Mouse (Mus musculus): ENCODE measurements around the gene Arl15. TPM values are rescaled to one million over a fixed set of nuclear protein-coding genes. Genes with fewer than 3 reads are reported as not detected.

Arl15 gene
- polyA plus RNA-seq, 1 experiment from 2014 or later: 5.3 TPM

DNA sequence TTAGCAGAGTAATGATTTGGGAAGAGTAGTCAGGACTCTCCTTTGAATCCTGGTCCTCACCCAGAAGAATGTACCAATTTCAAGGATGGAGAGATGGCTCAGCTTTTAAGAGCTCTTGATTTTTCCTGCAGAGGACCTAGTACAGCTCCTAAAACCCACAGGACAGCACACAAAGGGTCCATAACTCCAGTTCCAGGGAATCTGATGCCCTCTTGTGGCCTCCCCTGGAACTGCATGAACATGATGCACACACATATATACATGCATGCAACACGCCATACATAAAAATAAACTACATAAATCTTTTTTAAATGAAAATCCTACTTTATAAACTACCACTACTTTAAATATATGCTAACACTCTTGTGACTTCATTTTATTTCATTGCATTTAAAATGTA, 70.6 kb downstream of the Arl15 start:
- Histone ChIP-seq H3K9me3 (replicated peaks) (no peaks in the 10 kb centered on the region), H3K4me3 (no peak overlapping the region), H3K27ac (no peak overlapping the region), H3K4me1 (peaks cover 62% of the 10 kb centered on the region), H3K4me2 (no peak overlapping the region), H3K36me3 (no peaks in the 10 kb centered on the region), H3K27me3 (replicated peaks) (no peaks in the 10 kb centered on the region), H3K9ac (no peak overlapping the region)
- peak; percentile 53; the same call in 1 of the 2 replicates for ATAC-seq
- 39% methylated on average over 1 of the region's 1 CpGs for WGBS (ENCODE audit: insufficient replicate concordance)

DNA sequence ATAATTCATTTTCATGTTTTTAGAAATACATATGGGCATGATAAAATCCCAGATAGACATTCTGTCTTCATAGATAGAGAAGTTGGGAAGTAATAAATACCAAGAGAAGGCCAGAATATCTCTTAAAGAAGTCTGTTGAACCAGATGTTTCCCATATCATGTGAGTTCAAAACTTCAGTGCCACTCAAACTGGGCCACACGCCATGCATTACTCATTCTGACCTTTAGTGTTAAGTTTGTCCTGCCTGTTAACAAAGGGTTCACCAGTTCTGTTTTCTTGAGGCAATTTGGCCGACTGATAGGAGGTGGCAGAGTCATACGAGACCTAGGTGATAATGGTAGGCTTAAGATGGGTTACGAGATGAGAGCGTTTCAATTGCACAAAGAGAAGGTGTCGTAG, 71.1 kb downstream of the Arl15 start:
- H3K9ac ChIP-seq: no peak overlapping the region
- no peaks in the 10 kb centered on the region for H3K36me3 ChIP-seq
- H3K4me2 ChIP-seq: no peak overlapping the region; the same call in 1 of the 2 replicates
- H3K9me3 ChIP-seq (replicated peaks): no peaks in the 10 kb centered on the region
- H3K4me1 ChIP-seq: peaks cover 62% of the 10 kb centered on the region
- no peak for ATAC-seq
- no peaks in the 10 kb centered on the region for H3K27me3 ChIP-seq (replicated peaks)
- WGBS (ENCODE audit: insufficient replicate concordance): 40% methylated on average over 6 of the region's 6 CpGs
- H3K4me3 ChIP-seq: no peak overlapping the region
- peak overlapping the region; percentile 72 for H3K27ac ChIP-seq

DNA sequence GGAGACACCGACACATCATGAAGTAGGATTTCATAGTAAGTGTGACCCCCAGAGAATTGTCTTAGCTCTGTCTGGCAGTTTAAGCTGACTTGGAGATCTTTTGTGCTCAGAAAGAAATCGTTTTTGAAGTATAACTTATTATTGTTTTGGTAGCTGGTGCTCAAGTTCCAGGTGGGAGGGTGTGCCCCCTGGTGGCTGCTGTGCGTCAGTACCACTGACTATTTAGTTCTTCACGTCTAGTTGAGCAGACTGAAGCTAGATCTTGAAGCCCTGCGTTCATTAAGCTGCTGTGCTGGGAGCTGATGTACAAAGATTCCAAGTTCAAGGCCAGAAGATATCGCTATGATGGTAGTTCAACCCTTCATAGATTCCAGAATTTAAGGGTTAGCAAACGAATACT, 71.5 kb downstream of the Arl15 start:
- Histone ChIP-seq H3K27ac (peak overlapping the region; percentile 72), H3K9me3 (replicated peaks) (no peaks in the 10 kb centered on the region), H3K27me3 (replicated peaks) (no peaks in the 10 kb centered on the region), H3K4me3 (no peak overlapping the region), H3K36me3 (no peaks in the 10 kb centered on the region), H3K4me2 (no peak overlapping the region; the same call in 1 of the 2 replicates), H3K4me1 (peaks cover 62% of the 10 kb centered on the region), H3K9ac (no peak overlapping the region)
- no peak for ATAC-seq
- 28% methylated on average over 7 of the region's 7 CpGs for whole genome bisulfite sequencing (ENCODE audit: insufficient replicate concordance)

DNA sequence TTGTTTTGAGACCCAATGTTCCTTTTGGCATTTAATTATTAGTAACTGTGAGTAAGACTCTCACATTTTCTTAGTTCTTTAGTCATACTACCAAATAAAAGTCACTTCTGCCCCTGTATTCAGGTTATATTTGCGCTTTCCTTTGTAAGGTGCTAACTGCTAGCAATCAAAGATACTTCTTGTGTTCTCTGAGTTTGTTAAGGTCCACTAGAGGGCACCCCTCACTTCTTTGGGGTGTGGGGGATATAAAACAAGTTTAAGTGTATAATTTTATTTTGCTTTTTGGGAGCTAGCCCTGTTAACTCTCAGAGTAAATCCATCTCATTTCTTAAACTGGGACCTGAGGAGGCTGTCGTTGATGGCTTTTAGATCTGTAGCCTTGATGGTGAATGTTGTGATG, 73.4 kb downstream of the Arl15 start:
- no peaks in the 10 kb centered on the region for H3K9me3 ChIP-seq (replicated peaks)
- peaks cover 59% of the 10 kb centered on the region for H3K4me1 ChIP-seq
- no peaks in the 10 kb centered on the region for H3K36me3 ChIP-seq
- ATAC-seq: no peak
- no peaks in the 10 kb centered on the region for H3K27me3 ChIP-seq (replicated peaks)
- WGBS (ENCODE audit: insufficient replicate concordance): 71% methylated on average over 2 of the region's 2 CpGs
- no peak overlapping the region for H3K4me3 ChIP-seq
- no peak overlapping the region for H3K4me2 ChIP-seq
- no peak overlapping the region for H3K27ac ChIP-seq
- H3K9ac ChIP-seq: no peak overlapping the region

DNA sequence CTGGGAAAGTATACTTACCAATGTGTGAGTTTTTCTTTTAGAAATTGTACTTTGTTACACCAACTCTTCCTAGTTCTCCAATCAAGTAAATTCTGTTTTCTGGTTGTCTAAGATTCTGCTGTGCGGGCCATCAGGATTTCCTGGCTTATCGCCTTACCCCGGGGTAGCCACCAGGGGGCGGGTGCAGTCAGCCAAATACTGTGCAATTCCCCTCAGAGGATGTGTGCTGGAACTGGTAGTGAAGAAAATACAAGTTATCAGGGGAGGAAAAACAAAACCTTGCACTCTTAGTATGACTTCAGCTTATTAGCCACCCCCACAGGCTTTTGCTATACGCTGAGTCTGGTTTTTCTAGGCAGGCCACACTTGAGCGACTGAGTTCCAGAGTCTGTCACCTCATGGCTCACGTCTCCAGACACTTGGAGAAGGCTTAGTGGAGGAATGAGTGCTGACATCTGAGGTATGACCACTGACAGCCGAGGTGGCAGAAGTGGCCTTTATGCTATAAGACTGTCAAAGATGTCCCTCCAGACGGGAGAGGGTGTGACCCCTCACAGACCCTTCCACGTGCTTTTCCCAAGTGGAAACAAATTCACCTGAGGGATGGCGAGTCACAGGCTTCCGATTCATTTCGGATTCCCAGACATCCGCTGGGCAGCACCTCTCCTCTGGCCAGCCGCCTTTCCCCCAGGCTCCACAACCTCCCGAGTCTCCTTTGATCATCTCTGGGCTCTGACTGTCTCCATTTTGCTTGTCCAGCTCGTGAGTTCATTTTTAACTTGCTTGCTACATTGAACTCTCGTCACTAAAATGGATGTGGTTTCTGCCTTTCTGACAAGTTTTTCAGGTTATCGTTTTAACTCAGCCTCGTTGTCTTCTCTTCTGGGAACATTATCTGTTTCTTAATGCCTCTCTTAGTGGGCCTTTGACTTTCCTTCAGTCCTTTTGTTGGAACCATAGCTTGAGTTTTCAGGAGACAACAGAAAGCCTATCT, 75.2 kb downstream of the Arl15 start:
- H3K4me1 ChIP-seq: peaks cover 42% of the 10 kb centered on the region
- peak overlapping the region; percentile 60 for H3K4me2 ChIP-seq
- 47% methylated on average over 20 of the region's 20 CpGs for WGBS (ENCODE audit: insufficient replicate concordance)
- H3K9ac ChIP-seq: 0 out of 2 replicates have a peak overlapping the region, but pooled peaks have one; percentile 20
- no peaks in the 10 kb centered on the region for H3K27me3 ChIP-seq (replicated peaks)
- no peaks in the 10 kb centered on the region for H3K9me3 ChIP-seq (replicated peaks)
- no peak overlapping the region for H3K4me3 ChIP-seq
- H3K36me3 ChIP-seq: no peaks in the 10 kb centered on the region
- H3K27ac ChIP-seq: peak overlapping the region; percentile 63
- peak; percentile 57 for ATAC-seq

DNA sequence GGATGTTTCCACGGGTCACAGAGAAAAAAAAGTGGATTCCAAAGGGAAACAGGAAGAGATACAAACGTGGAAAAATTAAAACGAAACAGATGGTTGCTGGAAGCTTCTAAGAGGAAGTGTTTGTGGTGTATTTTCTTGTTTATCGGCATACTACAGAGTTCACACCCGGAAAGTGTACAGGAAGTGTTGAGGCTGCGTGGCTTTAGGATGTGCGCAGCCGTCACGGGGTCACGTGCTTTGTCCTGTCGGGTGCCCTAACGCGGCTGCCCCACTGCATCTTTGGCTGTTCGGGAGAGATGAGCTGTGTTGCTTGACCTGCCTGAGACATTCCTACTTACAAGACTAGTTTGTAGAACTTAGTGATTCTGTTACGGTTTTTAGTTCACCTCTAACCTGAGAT, 76.1 kb downstream of the Arl15 start:
- Histone ChIP-seq H3K27me3 (replicated peaks) (no peaks in the 10 kb centered on the region), H3K4me1 (peaks cover 37% of the 10 kb centered on the region), H3K9me3 (replicated peaks) (no peaks in the 10 kb centered on the region), H3K36me3 (no peaks in the 10 kb centered on the region), H3K4me2 (peak overlapping the region; percentile 60), H3K4me3 (peak overlapping the region; percentile 29), H3K27ac (peak overlapping the region; percentile 63; the same call in 1 of the 2 replicates), H3K9ac (no peak overlapping the region; the same call in 1 of the 2 replicates)
- peak; percentile 72 for ATAC-seq
- WGBS (ENCODE audit: insufficient replicate concordance): 25% methylated on average over 15 of the region's 15 CpGs

DNA sequence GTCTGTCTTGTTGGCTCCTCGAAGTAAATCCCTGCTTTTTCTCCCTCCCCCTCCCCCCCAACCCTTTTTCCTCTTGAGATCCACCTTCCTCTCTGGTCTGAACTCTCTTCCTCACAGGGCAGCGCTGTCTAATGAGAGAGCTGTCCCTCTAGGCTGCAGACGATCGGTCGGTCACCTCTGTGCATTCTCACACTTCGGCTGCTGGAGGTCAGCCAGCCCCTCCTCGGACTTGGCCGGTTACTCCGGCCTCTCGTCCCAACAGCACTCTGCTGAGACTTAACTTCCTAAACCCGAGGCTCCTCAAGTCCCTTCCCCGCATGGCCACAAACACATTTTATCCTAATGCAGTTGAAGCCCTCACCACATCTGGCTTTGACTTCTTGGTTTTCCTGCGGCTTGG, 77.5 kb downstream of the Arl15 start:
- H3K9me3 ChIP-seq (replicated peaks): no peaks in the 10 kb centered on the region
- no peak overlapping the region for H3K27ac ChIP-seq
- 64% methylated on average over 13 of the region's 13 CpGs for WGBS (ENCODE audit: insufficient replicate concordance)
- H3K36me3 ChIP-seq: no peaks in the 10 kb centered on the region
- no peak overlapping the region for H3K4me3 ChIP-seq
- no peak overlapping the region for H3K4me2 ChIP-seq
- H3K4me1 ChIP-seq: peaks cover 34% of the 10 kb centered on the region
- H3K27me3 ChIP-seq (replicated peaks): no peaks in the 10 kb centered on the region
- ATAC-seq: no peak
- H3K9ac ChIP-seq: no peak overlapping the region

DNA sequence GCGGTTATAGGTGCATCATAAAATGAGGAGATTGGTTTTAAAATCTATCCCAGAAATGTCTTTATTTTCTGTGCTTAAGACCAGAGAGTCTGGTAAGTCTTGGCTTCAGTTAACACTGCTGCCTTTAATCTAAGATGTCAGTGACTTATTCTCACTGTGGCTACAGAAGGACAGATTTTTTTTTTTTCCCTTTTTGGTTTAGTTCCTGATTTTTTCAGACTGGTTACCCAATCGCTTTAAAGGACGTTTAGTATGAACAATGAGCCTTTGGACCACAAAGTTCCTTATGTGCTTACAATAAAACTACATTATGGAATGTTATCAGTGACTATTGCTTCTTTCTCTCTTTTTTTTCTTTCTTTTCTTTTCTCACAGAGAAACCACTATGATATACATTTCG, 81.4 kb downstream of the Arl15 start:
- no peak for ATAC-seq
- Histone ChIP-seq H3K27ac (no peak overlapping the region), H3K36me3 (no peaks in the 10 kb centered on the region), H3K9me3 (replicated peaks) (no peaks in the 10 kb centered on the region), H3K9ac (no peak overlapping the region), H3K4me1 (peaks cover 27% of the 10 kb centered on the region), H3K4me2 (no peak overlapping the region), H3K4me3 (no peak overlapping the region), H3K27me3 (replicated peaks) (no peaks in the 10 kb centered on the region)
- WGBS (ENCODE audit: insufficient replicate concordance): 43% methylated on average over 4 of the region's 4 CpGs

DNA sequence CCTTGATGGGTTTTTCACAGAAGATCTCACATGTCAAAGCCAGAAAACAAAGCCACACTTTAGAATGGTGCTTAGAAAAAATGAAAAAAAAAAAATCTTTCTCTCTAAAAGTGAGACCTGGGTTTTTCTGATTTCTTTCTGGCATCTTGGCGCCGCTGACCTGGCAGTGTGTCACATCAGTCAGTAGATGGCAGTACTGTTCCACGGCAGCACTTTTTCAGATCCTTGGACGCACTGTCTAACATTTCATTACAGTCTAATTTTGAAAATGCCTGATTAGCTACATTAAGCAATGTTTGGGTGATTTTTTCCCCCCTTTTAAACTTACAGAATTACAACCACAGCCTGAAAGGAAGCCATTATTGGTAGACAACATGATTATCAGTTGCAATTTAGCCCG, 83.1 kb downstream of the Arl15 start:
- Histone ChIP-seq H3K9me3 (replicated peaks) (no peaks in the 10 kb centered on the region), H3K4me2 (no peak overlapping the region), H3K27ac (no peak overlapping the region), H3K36me3 (no peaks in the 10 kb centered on the region), H3K27me3 (replicated peaks) (no peaks in the 10 kb centered on the region), H3K9ac (no peak overlapping the region), H3K4me3 (no peak overlapping the region), H3K4me1 (peaks cover 17% of the 10 kb centered on the region)
- no peak for ATAC-seq
- 23% methylated on average over 5 of the region's 5 CpGs for WGBS (ENCODE audit: insufficient replicate concordance)

DNA sequence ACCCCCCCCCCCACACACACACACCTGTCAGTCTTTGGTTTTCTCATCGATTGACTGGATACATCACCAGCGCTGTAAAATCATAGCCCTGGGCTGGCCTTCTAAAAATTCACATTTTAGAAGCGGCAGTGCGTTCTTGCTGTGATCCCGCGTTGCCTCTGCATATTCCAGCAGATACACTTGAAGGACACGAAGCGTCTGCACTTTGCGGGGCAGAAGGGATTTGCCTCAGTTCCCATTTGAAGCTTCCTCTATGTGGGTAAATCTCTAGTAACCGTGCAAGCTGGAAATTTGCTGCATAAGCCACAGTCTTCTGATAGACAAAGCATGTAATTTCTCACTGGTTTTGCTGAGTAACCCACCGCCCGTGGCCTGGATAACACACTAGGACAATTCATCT, 84.3 kb downstream of the Arl15 start:
- ATAC-seq: no peak
- no peak overlapping the region for H3K4me3 ChIP-seq
- H3K9ac ChIP-seq: no peak overlapping the region
- no peak overlapping the region for H3K27ac ChIP-seq
- H3K9me3 ChIP-seq (replicated peaks): no peaks in the 10 kb centered on the region
- no peaks in the 10 kb centered on the region for H3K36me3 ChIP-seq
- no peaks in the 10 kb centered on the region for H3K27me3 ChIP-seq (replicated peaks)
- 78% methylated on average over 12 of the region's 12 CpGs for WGBS (ENCODE audit: insufficient replicate concordance)
- H3K4me1 ChIP-seq: peaks cover 15% of the 10 kb centered on the region
- H3K4me2 ChIP-seq: no peak overlapping the region

DNA sequence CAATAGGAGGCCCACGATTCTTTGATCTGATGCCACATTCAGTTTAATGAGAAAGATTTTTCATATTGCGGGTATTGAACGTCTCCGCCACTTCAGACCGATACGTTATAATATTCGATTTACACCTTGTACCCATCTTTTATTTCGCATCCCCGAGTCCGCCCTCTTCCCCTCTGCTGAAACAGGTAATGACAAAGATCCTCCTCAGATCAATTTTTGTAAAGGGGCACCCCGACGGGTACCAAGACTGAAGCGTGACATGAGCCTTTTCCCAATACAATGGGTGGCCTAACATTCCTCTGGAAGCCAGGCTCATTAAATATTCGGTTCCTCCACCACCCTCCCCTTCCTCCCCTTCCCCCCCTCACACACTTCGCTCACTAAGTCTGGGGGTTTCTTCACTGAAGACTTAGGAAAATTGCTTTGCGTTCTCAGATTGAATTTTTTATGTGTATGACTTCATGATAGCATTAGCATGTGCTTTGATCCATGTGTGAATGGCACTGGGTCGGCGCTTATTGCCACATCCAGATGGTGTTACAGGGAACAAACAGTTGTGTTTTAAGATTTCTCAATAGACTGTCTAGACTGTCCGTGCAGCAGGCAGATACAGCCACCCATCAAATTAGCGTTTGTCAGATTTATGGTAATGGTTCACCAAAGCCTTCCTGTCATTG, 85.5 kb downstream of the Arl15 start:
- no peak overlapping the region for H3K9ac ChIP-seq
- no peak for ATAC-seq
- no peak overlapping the region for H3K27ac ChIP-seq
- H3K4me1 ChIP-seq: peaks cover 15% of the 10 kb centered on the region
- no peak overlapping the region for H3K4me2 ChIP-seq
- H3K27me3 ChIP-seq (replicated peaks): no peaks in the 10 kb centered on the region
- no peaks in the 10 kb centered on the region for H3K9me3 ChIP-seq (replicated peaks)
- H3K4me3 ChIP-seq: no peak overlapping the region
- H3K36me3 ChIP-seq: no peaks in the 10 kb centered on the region
- WGBS (ENCODE audit: insufficient replicate concordance): 60% methylated on average over 20 of the region's 20 CpGs

DNA sequence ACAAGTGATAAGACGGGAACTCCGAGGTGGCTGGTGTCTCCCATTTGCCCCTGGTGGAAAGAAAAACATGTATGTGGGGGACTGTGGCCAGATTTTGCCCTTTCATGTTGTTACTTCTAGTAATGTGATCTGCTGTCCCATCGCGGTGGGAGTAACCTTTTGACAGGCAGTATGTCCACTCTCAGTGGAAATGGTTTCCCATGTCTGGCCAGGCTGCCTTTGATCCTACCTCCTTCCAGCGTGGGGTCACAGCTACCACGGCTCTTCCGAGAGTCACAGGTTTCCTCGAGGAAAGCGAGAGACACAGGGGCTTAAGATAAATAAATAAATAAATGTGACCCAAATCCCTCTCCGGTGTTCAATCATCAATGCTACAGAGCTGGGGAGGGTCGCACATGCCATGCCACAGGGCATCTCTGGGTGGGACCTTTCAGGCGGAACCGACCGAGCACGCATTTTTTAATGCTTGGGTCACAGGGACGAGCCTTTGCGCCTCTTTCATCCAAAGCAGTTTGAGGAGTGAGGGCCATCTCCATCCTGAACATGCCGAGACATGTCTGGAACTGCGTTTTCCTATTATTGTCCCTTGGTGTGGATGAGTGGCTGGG, 86.4 kb downstream of the Arl15 start:
- Histone ChIP-seq H3K36me3 (no peaks in the 10 kb centered on the region), H3K4me1 (peaks cover 15% of the 10 kb centered on the region), H3K27ac (no peak overlapping the region), H3K9ac (no peak overlapping the region), H3K9me3 (replicated peaks) (no peaks in the 10 kb centered on the region), H3K4me2 (peak overlapping the region; percentile 24), H3K27me3 (replicated peaks) (no peaks in the 10 kb centered on the region), H3K4me3 (no peak overlapping the region)
- WGBS (ENCODE audit: insufficient replicate concordance): 45% methylated on average over 19 of the region's 19 CpGs
- ATAC-seq: no peak
